ENCODE assay signal across 14 mouse cellular contexts in genomic region chr3:8141664-8142084, GRCm38 (mm10).
DNase-seq lines count a peak whose midpoint lies in the region; ATAC-seq and TF ChIP-seq lines count a peak whose summit lies in the region.
"Had no signal": no experiment of that assay in that cellular context is flagged by ENCODE, and none has a peak within 500 bp of the region (broad histone marks: within the 10 kb centered on the region; RNA-seq: fewer than 3 reads in every experiment).

No protein-coding gene starts in this region.

- H3K36me3 ChIP-seq in kidney, postnatal 0 days (ENCODE audit: insufficient read depth, low read length), result no peaks in the 10 kb centered on the region
- no peaks in the 10 kb centered on the region for H3K36me3 ChIP-seq in hindbrain, embryonic 16.5 days (ENCODE audit: control insufficient read depth, insufficient read depth, low read length)
- H3K36me3 ChIP-seq: embryonic facial prominence, embryonic 15.5 days; liver, embryonic 15.5 days had no signal

- 33% methylated on average over 2 of the region's 2 CpGs for WGBS in kidney, postnatal 0 days
- WGBS in hindbrain, embryonic 16.5 days, result 41% methylated on average over 2 of the region's 2 CpGs

- no peaks in the 10 kb centered on the region for H3K9me3 ChIP-seq in kidney, postnatal 0 days (replicated peaks; ENCODE audit: low read length)
- peaks cover 2% of the 10 kb centered on the region; the same call in 1 of the 2 replicates for H3K9me3 ChIP-seq in hindbrain, embryonic 16.5 days (ENCODE audit: control insufficient read depth, low read length)
- H3K9me3 ChIP-seq: embryonic facial prominence, embryonic 15.5 days; liver, embryonic 15.5 days had no signal

- peak; percentile 56 to 66 for DNase-seq in cerebellum, postnatal 10 days
- no peak for DNase-seq in cerebellum, adult 11 months
- peak; percentile 4 for DNase-seq in kidney, postnatal 0 days (ENCODE audit: low spot score)
- no peak for DNase-seq in kidney, postnatal 25 days
- peak; percentile 85 for DNase-seq in MN1 (ENCODE audit: low spot score)
- DNase-seq in gastrocnemius, postnatal 10 days, result no peak
- DNase-seq: adrenal gland, postnatal 36 days; kidney, adult 18-20 months; right cerebral cortex, adult 18-20 months; thymus, adult 2 months had no signal

- H3K4me2 ChIP-seq in kidney, postnatal 0 days (ENCODE audit: low read length), result no peak overlapping the region
- no peak overlapping the region for H3K4me2 ChIP-seq in hindbrain, embryonic 16.5 days (ENCODE audit: low read length)
- H3K4me2 ChIP-seq: embryonic facial prominence, embryonic 15.5 days; liver, embryonic 15.5 days had no signal

- no peak overlapping the region for H3K27ac ChIP-seq in kidney, postnatal 0 days
- H3K27ac ChIP-seq in hindbrain, embryonic 16.5 days (ENCODE audit: low read depth, low read length), result no peak overlapping the region
- H3K27ac ChIP-seq: embryonic facial prominence, embryonic 15.5 days; liver, embryonic 15.5 days had no signal

- no peak for TF ChIP-seq CTCF in kidney, postnatal 0 days (IDR thresholded peaks at IDR 0.05; ENCODE audit: low read depth)

- no peak overlapping the region for H3K9ac ChIP-seq in kidney, postnatal 0 days (ENCODE audit: low read depth, low read length)
- no peak overlapping the region for H3K9ac ChIP-seq in hindbrain, embryonic 16.5 days (ENCODE audit: low read depth, low read length)
- H3K9ac ChIP-seq: embryonic facial prominence, embryonic 15.5 days; liver, embryonic 15.5 days had no signal

- no peaks in the 10 kb centered on the region for H3K4me1 ChIP-seq in kidney, postnatal 0 days (replicated peaks; ENCODE audit: insufficient read depth, low read length)
- no peaks in the 10 kb centered on the region for H3K4me1 ChIP-seq in hindbrain, embryonic 16.5 days (ENCODE audit: control insufficient read depth, insufficient read depth, low read depth, low read length)
- H3K4me1 ChIP-seq: embryonic facial prominence, embryonic 15.5 days; liver, embryonic 15.5 days had no signal

- H3K27me3 ChIP-seq in kidney, postnatal 0 days (ENCODE audit: insufficient read depth, low read length), result no peaks in the 10 kb centered on the region
- H3K27me3 ChIP-seq in hindbrain, embryonic 16.5 days (replicated peaks; ENCODE audit: control insufficient read depth, insufficient read depth, low read length), result no peaks in the 10 kb centered on the region
- H3K27me3 ChIP-seq: embryonic facial prominence, embryonic 15.5 days; liver, embryonic 15.5 days had no signal

- H3K4me3 ChIP-seq in kidney, postnatal 0 days (replicated peaks; ENCODE audit: low read depth, low read length), result no peak overlapping the region
- H3K4me3 ChIP-seq in hindbrain, embryonic 16.5 days (ENCODE audit: low read length), result no peak overlapping the region
- H3K4me3 ChIP-seq: embryonic facial prominence, embryonic 15.5 days; liver, embryonic 15.5 days had no signal

- ATAC-seq in kidney, postnatal 0 days (replicated peaks; ENCODE audit: low FRiP score, low read depth), result no peak
- peak; percentile 85 for ATAC-seq in hindbrain, embryonic 16.5 days
- no peak for ATAC-seq in erythroblast, adult 5-6 weeks (replicated peaks; ENCODE audit: low FRiP score, poor library complexity, severe bottlenecking)

Comparison
In these comparisons a context has a peak if more than half of its experiments do, and no peak if none do; other contexts are left out.
1. DNase-seq: peak in cerebellum, postnatal 10 days (2 of 2), kidney, postnatal 0 days (single experiment) and MN1 (single experiment); none in cerebellum, adult 11 months (single experiment), kidney, postnatal 25 days (0 of 2) and gastrocnemius, postnatal 10 days (single experiment).